Mouse (Mus musculus): Measurements from ENCODE around the gene Rpl12. TPM values are rescaled to one million over a fixed set of nuclear protein-coding genes. Genes with fewer than 3 reads are reported as not detected.

The Rpl12 gene
- 145 and 151 TPM in 2 replicates for polyA plus RNA-seq (2015; fragmentation: Nextera tagmentation; extraction: Ambion mirVana)

DNA sequence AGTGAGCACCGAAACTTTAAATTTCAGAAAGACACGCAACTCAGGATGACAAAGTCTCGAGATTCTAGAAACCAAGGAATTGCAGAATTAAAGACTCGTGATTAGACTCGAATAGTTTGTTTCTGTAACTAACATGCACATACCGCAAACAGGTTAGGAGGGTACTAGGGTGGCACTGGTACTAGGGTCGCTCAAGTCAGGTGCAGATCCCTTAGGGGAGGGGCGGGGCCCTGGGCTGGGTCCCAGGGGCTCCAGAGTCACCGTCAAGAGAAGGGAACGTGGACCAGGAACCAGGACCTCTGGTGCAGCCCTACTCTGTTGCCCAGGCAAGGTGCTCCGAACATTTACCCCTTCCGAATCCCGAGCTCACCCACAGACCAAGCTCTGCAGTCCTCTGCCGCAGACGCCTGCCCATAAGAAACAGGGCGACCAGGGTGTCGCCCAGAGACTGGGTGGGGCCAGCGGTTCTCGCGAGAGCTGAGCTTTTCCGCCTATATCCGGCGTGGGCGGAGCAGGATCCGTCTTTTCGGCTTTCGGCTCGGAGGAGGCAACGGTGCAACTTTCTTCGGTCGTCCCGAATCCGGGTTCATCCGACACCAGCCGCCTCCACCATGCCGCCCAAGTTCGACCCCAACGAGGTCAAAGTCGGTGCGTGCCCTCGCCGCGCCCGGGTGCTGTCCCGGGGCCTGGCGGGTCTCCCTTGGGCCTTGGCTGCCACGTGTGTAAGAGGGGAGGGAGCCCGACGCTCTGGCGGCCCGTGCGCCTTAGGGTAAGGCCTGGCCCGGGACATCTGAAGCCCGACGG is at the start of gene Rpl12, which contains the start of gene Lrsam1:
Gene Rpl12, plus strand, starts transcription at position 368 of the 804 bp plus-strand sequence.
Gene Lrsam1, minus strand, starts transcription at position 423 of the 804 bp plus-strand sequence.
- peak within 1 kb of the TSS; percentile 93 for H3K4me2 ChIP-seq (ENCODE audit: low read depth, low read length)

GRCm38 (mm10) chr2:32911639-32912182 is 49.6 kb upstream of the Rpl12 start:
- WGBS, result 74% methylated on average over 7 of the region's 7 CpGs
- H3K4me1 ChIP-seq (replicated peaks; ENCODE audit: control insufficient read depth, insufficient read depth, low read length), result peaks cover 47% of the 10 kb centered on the region

More for the DNA sequence above, at the start of gene Rpl12, which contains the start of gene Lrsam1:
- H3K9me3 ChIP-seq (ENCODE audit: control insufficient read depth, low read length), result no peaks in the 10 kb centered on the region
- H3K27me3 ChIP-seq (ENCODE audit: control insufficient read depth, insufficient read depth, low read depth, low read length), result no peaks in the 10 kb centered on the region
- peaks cover 32% of the 10 kb centered on the region for H3K4me1 ChIP-seq (replicated peaks; ENCODE audit: control insufficient read depth, insufficient read depth, low read length)
- 2% methylated on average over 55 of the region's 55 CpGs for WGBS
- peaks cover 21% of the 10 kb centered on the region for H3K36me3 ChIP-seq (ENCODE audit: control insufficient read depth, insufficient read depth, low read length)
- peak within 1 kb of the TSS; percentile 92 for H3K9ac ChIP-seq (ENCODE audit: low read length)
- peak within 1 kb of the TSS; percentile 88 for H3K27ac ChIP-seq (ENCODE audit: low read length)
- ATAC-seq (ENCODE audit: low read depth), result peak; percentile 95
- H3K4me3 ChIP-seq (ENCODE audit: low read length), result peak within 1 kb of the TSS; percentile 85

GRCm38 (mm10) chr2:32912210-32912804 is 49.1 kb upstream of the Rpl12 start:
- H3K4me2 ChIP-seq (ENCODE audit: low read depth, low read length), result no peak overlapping the region
- ATAC-seq (ENCODE audit: low read depth), result no peak
- no peak overlapping the region; the same call in 1 of the 2 replicates for H3K27ac ChIP-seq (ENCODE audit: low read length)
- peaks cover 41% of the 10 kb centered on the region for H3K4me1 ChIP-seq (replicated peaks; ENCODE audit: control insufficient read depth, insufficient read depth, low read length)
- peaks cover 28% of the 10 kb centered on the region for H3K36me3 ChIP-seq (ENCODE audit: control insufficient read depth, insufficient read depth, low read length)
- no peak overlapping the region for H3K4me3 ChIP-seq (ENCODE audit: low read length)
- H3K9me3 ChIP-seq (ENCODE audit: control insufficient read depth, low read length), result no peaks in the 10 kb centered on the region
- no peaks in the 10 kb centered on the region for H3K27me3 ChIP-seq (ENCODE audit: control insufficient read depth, insufficient read depth, low read depth, low read length)
- WGBS, result 28% methylated on average over 19 of the region's 19 CpGs
- no peak overlapping the region for H3K9ac ChIP-seq (ENCODE audit: low read length)

More at GRCm38 (mm10) chr2:32911639-32912182, 49.6 kb upstream of the Rpl12 start:
- ATAC-seq (ENCODE audit: low read depth), result no peak
- Histone ChIP-seq H3K27me3 (ENCODE audit: control insufficient read depth, insufficient read depth, low read depth, low read length) (no peaks in the 10 kb centered on the region), H3K9me3 (ENCODE audit: control insufficient read depth, low read length) (no peaks in the 10 kb centered on the region), H3K4me2 (ENCODE audit: low read depth, low read length) (no peak overlapping the region), H3K36me3 (ENCODE audit: control insufficient read depth, insufficient read depth, low read length) (peaks cover 31% of the 10 kb centered on the region), H3K4me3 (ENCODE audit: low read length) (no peak overlapping the region), H3K9ac (ENCODE audit: low read length) (no peak overlapping the region), H3K27ac (ENCODE audit: low read length) (no peak overlapping the region; the same call in 1 of the 2 replicates)

- WGBS, result 68% methylated on average over 5 of the region's 5 CpGs
- no peak overlapping the region for H3K4me3 ChIP-seq (ENCODE audit: low read length)
- H3K27me3 ChIP-seq (ENCODE audit: control insufficient read depth, insufficient read depth, low read depth, low read length), result no peaks in the 10 kb centered on the region
- H3K9me3 ChIP-seq (ENCODE audit: control insufficient read depth, low read length), result no peaks in the 10 kb centered on the region
- H3K9ac ChIP-seq (ENCODE audit: low read length), result peak overlapping the region; percentile 41
- H3K4me1 ChIP-seq (replicated peaks; ENCODE audit: control insufficient read depth, insufficient read depth, low read length), result peaks cover 20% of the 10 kb centered on the region
- H3K27ac ChIP-seq (ENCODE audit: low read length), result peak overlapping the region; percentile 82
- peak; percentile 46 for ATAC-seq (ENCODE audit: low read depth)
- H3K36me3 ChIP-seq (ENCODE audit: control insufficient read depth, insufficient read depth, low read length), result peaks cover 40% of the 10 kb centered on the region
- H3K4me2 ChIP-seq (ENCODE audit: low read depth, low read length), result no peak overlapping the region
Observed at GRCm38 (mm10) chr2:32914362-32914761, 47.0 kb upstream of the Rpl12 start.

GRCm38 (mm10) chr2:32914896-32915295 is 46.5 kb upstream of the Rpl12 start:
- no peak overlapping the region for H3K4me3 ChIP-seq (ENCODE audit: low read length)
- peak overlapping the region; percentile 41 for H3K9ac ChIP-seq (ENCODE audit: low read length)
- ATAC-seq (ENCODE audit: low read depth), result peak; percentile 86
- no peak overlapping the region for H3K4me2 ChIP-seq (ENCODE audit: low read depth, low read length)
- H3K36me3 ChIP-seq (ENCODE audit: control insufficient read depth, insufficient read depth, low read length), result peaks cover 46% of the 10 kb centered on the region
- 21% methylated on average over 3 of the region's 3 CpGs for WGBS
- H3K27ac ChIP-seq (ENCODE audit: low read length), result peak overlapping the region; percentile 82
- H3K27me3 ChIP-seq (ENCODE audit: control insufficient read depth, insufficient read depth, low read depth, low read length), result no peaks in the 10 kb centered on the region
- peaks cover 20% of the 10 kb centered on the region for H3K4me1 ChIP-seq (replicated peaks; ENCODE audit: control insufficient read depth, insufficient read depth, low read length)
- no peaks in the 10 kb centered on the region for H3K9me3 ChIP-seq (ENCODE audit: control insufficient read depth, low read length)

DNA sequence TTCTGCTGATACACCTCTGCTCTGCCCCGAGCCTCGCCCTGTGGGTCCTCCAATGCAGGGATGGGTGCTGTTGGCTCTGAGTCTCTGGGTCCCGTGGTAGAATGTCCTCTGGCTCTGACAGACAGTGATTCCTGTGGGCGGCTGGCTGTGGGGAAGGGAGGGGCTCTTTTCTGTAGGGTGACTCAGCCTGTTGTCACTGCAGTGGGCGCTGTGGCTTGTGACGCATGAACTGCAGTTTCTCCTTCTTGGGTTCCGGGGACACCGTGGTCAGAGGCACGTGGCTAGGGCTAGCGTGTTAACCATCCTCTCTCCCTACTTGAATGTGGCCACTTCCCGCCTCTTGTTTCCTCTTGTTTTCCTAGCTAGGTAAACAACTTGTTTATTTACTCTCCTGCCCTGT is 43.8 kb upstream of the Rpl12 start:
- H3K9me3 ChIP-seq (ENCODE audit: control insufficient read depth, low read length), result no peaks in the 10 kb centered on the region
- peaks cover 45% of the 10 kb centered on the region for H3K36me3 ChIP-seq (ENCODE audit: control insufficient read depth, insufficient read depth, low read length)
- no peak for ATAC-seq (ENCODE audit: low read depth)
- peaks cover 15% of the 10 kb centered on the region for H3K4me1 ChIP-seq (replicated peaks; ENCODE audit: control insufficient read depth, insufficient read depth, low read length)
- no peak overlapping the region for H3K27ac ChIP-seq (ENCODE audit: low read length)
- H3K27me3 ChIP-seq (ENCODE audit: control insufficient read depth, insufficient read depth, low read depth, low read length), result no peaks in the 10 kb centered on the region
- WGBS, result 72% methylated on average over 11 of the region's 11 CpGs
- no peak overlapping the region for H3K9ac ChIP-seq (ENCODE audit: low read length)
- no peak overlapping the region for H3K4me2 ChIP-seq (ENCODE audit: low read depth, low read length)
- no peak overlapping the region for H3K4me3 ChIP-seq (ENCODE audit: low read length)

- no peak for ATAC-seq (ENCODE audit: low read depth)
- Histone ChIP-seq H3K36me3 (ENCODE audit: control insufficient read depth, insufficient read depth, low read length) (peaks cover 50% of the 10 kb centered on the region), H3K9ac (ENCODE audit: low read length) (no peak overlapping the region), H3K4me3 (ENCODE audit: low read length) (no peak overlapping the region), H3K27ac (ENCODE audit: low read length) (no peak overlapping the region), H3K9me3 (ENCODE audit: control insufficient read depth, low read length) (no peaks in the 10 kb centered on the region), H3K4me1 (replicated peaks; ENCODE audit: control insufficient read depth, insufficient read depth, low read length) (peaks cover 15% of the 10 kb centered on the region), H3K4me2 (ENCODE audit: low read depth, low read length) (no peak overlapping the region), H3K27me3 (ENCODE audit: control insufficient read depth, insufficient read depth, low read depth, low read length) (no peaks in the 10 kb centered on the region)
- 66% methylated on average over 9 of the region's 9 CpGs for WGBS
Observed at GRCm38 (mm10) chr2:32918391-32918790, 43.0 kb upstream of the Rpl12 start.

DNA sequence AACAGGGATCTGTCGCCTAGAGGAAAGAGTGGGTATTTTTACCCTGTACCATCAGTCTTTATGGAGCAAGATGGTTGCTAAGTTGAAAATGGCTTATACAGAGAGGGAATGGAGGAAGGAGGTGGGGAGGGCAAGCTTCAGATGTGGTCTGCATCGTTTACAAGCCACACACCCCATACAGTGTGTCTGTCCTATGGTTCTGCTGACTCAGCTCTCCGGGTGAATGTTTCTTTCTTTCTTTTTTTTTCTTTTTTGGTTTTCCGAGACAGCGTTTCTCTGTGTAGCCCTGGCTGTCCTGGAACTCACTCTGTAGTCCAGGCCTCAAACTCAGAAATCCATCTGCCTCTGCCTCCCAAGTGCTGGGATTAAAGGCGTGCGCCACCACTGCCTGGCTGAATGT is 40.1 kb upstream of the Rpl12 start:
- no peak overlapping the region for H3K9ac ChIP-seq (ENCODE audit: low read length)
- no peaks in the 10 kb centered on the region for H3K4me1 ChIP-seq (replicated peaks; ENCODE audit: control insufficient read depth, insufficient read depth, low read length)
- 76% methylated on average over 7 of the region's 7 CpGs for whole genome bisulfite sequencing
- peaks cover 63% of the 10 kb centered on the region for H3K36me3 ChIP-seq (ENCODE audit: control insufficient read depth, insufficient read depth, low read length)
- no peaks in the 10 kb centered on the region for H3K9me3 ChIP-seq (ENCODE audit: control insufficient read depth, low read length)
- H3K4me2 ChIP-seq (ENCODE audit: low read depth, low read length), result no peak overlapping the region
- H3K4me3 ChIP-seq (ENCODE audit: low read length), result no peak overlapping the region
- H3K27me3 ChIP-seq (ENCODE audit: control insufficient read depth, insufficient read depth, low read depth, low read length), result no peaks in the 10 kb centered on the region
- ATAC-seq (ENCODE audit: low read depth), result no peak
- no peak overlapping the region for H3K27ac ChIP-seq (ENCODE audit: low read length)

DNA sequence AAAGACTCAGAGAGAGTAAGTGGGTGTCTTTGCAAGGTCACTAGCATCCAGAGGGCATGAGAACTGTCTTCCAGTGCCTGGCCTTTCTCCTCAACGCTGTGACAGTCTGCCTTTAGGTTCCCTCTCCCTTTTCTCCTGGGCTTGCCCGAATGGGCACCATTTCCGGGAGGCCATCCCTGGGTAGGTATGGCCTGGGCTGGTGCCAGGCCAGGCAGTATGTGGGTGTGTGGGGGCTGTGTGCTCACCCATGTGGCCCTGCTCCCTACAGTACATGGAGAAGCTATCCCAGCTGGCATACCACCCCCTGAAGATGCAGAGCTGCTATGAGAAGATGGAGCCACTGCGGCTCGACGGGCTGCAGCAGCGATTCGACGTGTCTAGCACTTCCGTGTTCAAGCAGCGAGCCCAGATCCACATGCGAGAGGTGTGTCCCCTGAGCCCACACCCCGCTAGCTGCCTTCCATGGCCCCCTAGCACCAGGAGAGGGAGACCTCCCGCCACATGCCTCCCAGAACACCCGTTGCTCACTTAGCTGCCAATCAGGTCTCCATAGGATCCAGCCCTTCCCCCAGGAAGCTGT is 39.5 kb upstream of the Rpl12 start:
- no peak overlapping the region for H3K4me2 ChIP-seq (ENCODE audit: low read depth, low read length)
- H3K27me3 ChIP-seq (ENCODE audit: control insufficient read depth, insufficient read depth, low read depth, low read length), result no peaks in the 10 kb centered on the region
- peaks cover 5% of the 10 kb centered on the region for H3K4me1 ChIP-seq (replicated peaks; ENCODE audit: control insufficient read depth, insufficient read depth, low read length)
- H3K9ac ChIP-seq (ENCODE audit: low read length), result no peak overlapping the region
- ATAC-seq (ENCODE audit: low read depth), result no peak
- peaks cover 61% of the 10 kb centered on the region for H3K36me3 ChIP-seq (ENCODE audit: control insufficient read depth, insufficient read depth, low read length)
- H3K9me3 ChIP-seq (ENCODE audit: control insufficient read depth, low read length), result no peaks in the 10 kb centered on the region
- H3K27ac ChIP-seq (ENCODE audit: low read length), result no peak overlapping the region
- H3K4me3 ChIP-seq (ENCODE audit: low read length), result no peak overlapping the region
- 87% methylated on average over 15 of the region's 15 CpGs for WGBS
